Mouse (Mus musculus) adrenal gland, postnatal 25 days (tissue): ENCODE results near the gene Arhgap44. TPM values are rescaled to one million over a fixed set of nuclear protein-coding genes. Genes with fewer than 3 reads are reported as not detected.

Experiments
- DNase-seq: peaks from one replicate; pipeline ENCODE4 v3.0.0; 2021; ENCODE audit warnings: mixed read lengths
- total RNA-seq: library from RNA; stranded (reverse); gene quantifications from 2 replicates; pipeline ENCODE4 v1.2.3, GENCODE M21; 2021

Arhgap44 gene
- total RNA-seq, 1 experiment from 2014 or later = 7.8 TPM

DNA sequence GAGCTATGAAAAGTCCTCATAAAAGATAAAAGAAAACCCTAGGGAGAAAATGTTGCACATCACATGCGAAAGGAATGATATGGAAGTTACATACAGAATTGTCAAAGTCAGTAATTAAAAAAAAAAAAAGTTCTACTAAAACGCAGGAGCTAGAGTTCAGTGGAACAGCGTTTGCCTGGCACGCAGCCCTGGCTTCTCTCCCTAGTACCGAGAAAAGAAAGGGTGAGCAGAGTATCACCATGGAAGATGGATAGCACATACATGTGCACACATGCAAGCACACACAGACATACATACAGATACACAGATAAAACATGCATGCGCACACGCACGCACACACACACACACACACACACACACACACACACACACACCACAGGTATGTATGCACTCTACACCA lies 82.0 kb downstream of the Arhgap44 start:
- DNase-seq = no peak

- no peak for DNase-seq
Observed at GRCm38 (mm10) chr11:65080274-65080673, 82.5 kb downstream of the Arhgap44 start.

- DNase-seq = no peak
Observed at GRCm38 (mm10) chr11:65069609-65070008, 93.2 kb downstream of the Arhgap44 start.

GRCm38 (mm10) chr11:65069051-65069450 lies 93.7 kb downstream of the Arhgap44 start:
- DNase-seq = no peak

DNA sequence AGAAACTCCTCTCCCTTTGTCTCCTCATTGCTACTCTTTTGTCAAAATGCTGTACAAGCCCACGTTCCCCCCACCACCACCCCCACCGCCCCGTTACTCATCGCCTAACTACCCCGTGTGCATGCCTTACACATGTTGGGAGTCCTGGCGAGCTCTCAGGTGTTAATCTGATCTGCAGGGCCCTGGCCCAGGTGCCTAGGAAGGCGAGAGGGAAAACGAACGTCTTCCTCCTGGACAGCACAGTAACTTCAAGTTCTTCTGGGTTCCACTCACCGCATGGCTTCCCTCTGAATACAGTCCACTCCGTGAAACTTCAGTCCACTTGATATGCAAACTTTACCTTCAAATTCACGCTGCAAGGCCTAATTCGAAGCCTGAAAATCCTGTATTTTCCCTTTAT lies 97.6 kb downstream of the Arhgap44 start:
- no peak for DNase-seq

DNA sequence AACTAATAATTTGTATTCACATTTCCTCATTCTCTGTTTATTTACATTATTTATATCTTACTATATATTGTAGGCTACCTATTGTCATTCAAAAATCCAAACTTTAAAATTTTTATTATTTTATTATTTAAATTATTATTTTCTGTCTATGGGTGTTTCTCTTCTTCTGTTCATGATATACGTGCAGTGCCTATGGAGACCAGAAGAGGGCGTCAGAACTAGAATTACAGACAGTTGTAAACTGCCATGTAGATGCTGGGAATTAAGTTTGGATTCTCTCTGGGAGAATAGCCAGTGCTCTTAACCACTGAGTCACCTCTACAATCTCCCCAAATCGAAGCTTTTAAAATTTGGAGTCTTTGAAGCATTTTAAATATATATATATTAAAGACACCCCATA lies 101.3 kb downstream of the Arhgap44 start:
- DNase-seq = no peak

DNA sequence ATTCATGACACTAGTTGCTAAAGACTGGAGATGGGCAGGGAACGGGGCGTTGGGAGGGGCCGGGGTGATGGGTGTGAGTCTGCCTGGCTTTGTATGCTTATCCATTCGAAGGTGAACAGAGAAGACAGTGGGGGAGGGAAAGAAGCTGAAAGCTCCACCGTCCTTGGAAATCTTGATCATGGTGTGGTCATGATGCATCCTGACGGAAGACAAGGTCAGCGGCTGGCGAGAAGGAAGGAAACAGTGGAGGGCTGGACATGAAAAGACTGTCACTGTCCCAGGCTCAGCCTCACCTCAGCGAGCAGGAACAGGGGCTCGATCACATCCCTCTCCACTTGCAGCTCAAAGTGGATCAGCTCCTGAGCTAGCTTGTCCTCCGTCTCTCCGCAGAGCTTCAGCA lies 103.2 kb downstream of the Arhgap44 start:
- peak; percentile 8 for DNase-seq

- DNase-seq = no peak
Observed at GRCm38 (mm10) chr11:65058224-65058908, 104.4 kb downstream of the Arhgap44 start.

DNA sequence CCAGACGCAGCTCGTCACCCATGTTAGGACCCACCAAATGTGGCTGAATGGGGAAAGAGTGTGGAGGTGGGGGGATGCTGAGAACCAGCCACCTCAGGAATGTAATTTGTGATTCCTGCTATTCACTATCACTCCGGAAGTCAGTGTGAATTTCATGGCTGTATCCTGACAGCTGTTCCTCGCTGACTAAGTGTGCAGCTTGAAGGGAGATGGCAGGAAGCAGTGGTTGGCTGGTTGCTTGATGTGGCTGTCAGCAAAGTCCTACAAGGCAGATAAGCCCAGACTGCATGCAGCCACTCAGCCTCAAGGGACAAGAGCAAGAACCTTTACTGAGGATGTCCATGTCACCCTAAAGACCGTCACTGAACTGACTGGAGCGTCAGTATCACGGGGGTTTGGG lies 107.2 kb downstream of the Arhgap44 start:
- DNase-seq = no peak

DNA sequence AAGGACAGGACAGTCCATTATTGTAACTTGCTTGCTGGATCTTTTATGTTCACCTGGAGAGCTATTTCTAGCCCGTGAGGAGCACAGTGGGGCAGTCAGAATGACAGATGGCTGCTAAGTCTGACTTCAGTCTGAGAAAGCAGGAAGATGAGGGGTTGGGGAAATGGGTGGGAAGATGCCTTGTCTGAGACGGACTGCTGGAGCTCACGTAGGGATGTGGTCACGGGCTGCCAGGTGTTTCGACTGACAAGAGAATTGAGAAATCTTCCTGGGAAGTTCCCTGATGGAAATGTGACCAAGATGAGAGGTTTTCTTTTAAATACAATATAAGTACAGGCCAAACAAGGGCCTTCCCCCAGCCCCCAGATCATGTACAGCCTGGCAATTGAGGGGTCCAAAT lies 108.5 kb downstream of the Arhgap44 start:
- DNase-seq = no peak

GRCm38 (mm10) chr11:65050819-65051218 lies 111.9 kb downstream of the Arhgap44 start:
- no peak for DNase-seq

DNA sequence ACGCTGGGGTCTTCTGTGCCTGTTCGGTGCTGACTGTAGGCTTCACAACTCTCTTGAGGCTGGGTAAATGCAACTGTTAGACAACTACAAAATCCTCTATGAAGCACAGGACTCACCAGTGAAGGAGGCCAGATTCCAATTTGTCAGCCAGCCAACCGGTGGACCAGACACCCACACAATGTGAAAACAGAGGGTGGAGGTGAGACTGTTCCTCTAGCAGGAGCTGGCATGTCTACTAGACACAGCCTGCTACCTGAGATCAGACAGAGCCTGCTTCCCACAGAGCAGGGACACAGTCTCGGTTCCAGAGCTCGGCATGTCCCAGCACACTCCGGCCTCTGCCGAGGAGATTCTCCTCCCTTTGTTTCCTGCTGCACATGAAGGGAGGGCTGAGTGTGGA lies 113.7 kb downstream of the Arhgap44 start:
- DNase-seq = no peak

DNA sequence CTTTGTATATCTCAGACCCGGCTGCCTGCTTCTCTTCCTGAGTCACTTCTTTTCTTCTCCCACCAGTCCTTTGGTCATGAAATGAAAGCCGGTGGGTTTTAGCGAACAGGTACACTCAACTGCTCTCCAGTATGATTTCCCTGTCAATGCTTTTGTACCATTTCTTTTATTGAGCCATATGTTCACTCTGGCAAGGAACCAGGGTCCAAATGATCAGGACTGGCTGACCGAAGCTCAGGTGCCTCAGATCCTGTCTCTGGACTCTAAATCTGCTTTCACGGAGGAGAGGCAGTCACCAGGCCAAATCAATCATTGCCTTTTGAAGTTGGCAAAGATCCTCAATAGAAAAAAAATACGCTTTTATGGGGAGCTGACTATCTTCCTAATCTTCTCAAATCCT lies 122.2 kb downstream of the Arhgap44 start:
- DNase-seq = no peak

- no peak for DNase-seq
Observed at GRCm38 (mm10) chr11:65039517-65040095, 123.2 kb downstream of the Arhgap44 start.

- no peak for DNase-seq
Observed at GRCm38 (mm10) chr11:65038996-65039395, 123.8 kb downstream of the Arhgap44 start.

DNA sequence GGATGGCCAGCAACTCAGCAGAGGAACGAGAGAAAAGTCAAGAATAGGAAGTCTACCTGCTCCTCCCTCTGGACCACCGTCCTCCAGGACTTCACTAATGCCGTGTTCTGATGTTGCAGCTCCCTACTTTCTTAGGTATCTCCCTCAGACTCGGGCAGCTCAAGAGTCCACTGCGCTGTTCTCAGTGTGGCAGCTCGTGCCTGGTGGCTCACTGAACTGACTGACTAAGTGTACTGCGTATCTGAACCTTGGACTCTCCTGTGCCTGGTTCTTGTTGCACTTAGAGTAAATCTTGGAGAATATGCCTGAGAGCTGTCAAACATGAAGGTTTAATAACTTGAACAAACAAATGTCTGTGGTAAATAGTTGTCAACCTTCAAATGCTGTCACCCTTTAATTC lies 130.5 kb downstream of the Arhgap44 start:
- DNase-seq = no peak

DNA sequence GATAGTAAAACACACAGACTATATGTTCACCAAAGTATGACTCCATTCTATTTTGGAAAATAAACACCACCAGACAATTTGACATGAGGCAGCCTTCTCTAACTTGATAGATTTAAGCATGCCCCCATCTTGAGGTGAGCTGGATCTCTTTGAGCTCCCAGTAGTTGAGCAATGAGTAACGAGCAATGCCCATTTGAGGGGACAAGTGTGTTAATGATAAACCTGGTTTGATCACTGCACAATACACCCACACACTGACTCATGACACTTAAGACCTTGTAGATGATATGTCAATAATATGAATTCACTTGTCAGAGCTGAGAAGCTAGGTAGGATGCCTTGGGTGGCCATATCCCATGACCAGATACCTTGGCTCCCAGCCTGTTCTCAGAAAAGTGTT lies 132.6 kb downstream of the Arhgap44 start:
- DNase-seq = no peak

DNA sequence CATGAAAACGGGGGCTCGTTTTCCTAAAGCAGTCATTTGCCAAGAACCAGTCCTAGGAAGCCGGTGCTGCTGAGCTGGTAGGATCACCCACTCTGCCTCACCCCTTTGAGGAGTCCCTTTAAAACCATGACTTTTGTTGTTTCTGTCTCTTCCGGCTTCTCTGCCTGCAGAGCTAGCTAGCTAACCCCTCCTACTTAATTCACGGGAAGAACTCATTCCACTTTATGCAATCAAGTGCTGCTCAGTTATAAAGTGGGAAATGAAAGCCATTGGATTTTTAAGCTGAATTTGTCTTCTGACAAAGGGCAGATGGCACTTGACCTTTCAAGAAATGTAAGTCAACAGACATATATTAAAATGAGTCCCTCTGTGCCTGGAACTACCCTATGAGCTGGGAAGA lies 134.7 kb downstream of the Arhgap44 start:
- no peak for DNase-seq

DNA sequence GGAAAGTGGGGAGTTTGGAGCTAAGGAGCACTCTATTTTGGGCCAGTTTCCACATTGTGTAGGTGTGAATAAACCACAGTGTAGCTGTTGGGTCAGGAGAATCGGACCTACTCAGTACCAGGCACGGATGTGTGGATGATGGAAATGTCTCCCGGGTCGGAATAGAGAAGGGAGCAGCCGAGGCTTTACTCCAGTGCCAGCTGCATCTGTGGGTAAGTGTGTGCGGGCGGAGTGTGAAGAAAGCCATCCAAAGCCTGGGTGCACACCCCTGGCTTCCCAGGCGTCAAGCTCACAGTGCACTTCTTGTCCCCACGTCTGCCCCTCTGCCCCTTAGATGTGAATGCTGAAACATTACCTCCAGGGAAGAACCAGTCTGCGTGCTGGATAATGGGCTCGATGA lies 140.0 kb downstream of the Arhgap44 start:
- no peak for DNase-seq

DNA sequence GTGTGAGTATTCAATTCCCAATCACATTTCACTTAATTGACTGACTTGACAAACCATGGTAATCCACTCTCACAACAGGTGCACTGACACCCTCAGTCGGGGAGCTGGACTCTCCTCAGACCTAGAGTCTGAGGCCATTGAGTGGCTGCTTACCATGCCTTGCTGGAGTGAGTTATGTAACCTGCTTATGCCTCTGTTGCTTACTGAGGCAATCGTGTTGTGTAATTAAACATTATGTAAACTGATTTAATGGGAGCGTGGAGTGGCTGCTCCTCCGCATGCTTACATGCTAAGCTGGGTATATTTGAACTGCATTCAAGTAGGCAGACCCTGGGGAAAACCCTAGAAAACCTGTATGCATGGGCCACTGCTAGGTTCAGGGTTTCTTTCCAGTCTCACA lies 142.0 kb downstream of the Arhgap44 start:
- no peak for DNase-seq

- DNase-seq = no peak
Observed at GRCm38 (mm10) chr11:65016754-65017153, 146.0 kb downstream of the Arhgap44 start.

GRCm38 (mm10) chr11:65013906-65014305 lies 148.9 kb downstream of the Arhgap44 start:
- DNase-seq = no peak

GRCm38 (mm10) chr11:65006047-65006446 lies 156.7 kb downstream of the Arhgap44 start:
- no peak for DNase-seq

GRCm38 (mm10) chr11:65004836-65005235 lies 157.9 kb downstream of the Arhgap44 start:
- no peak for DNase-seq
